Mouse (Mus musculus) spleen, postnatal 14 days (tissue): ENCODE results near the gene Socs1.
A peak's percentile ranks its signal among the peaks of the same experiment; 100 is the strongest.

Source experiments
- DNase-seq, 2 experiments: peaks; one replicate each; pipeline ENCODE4 v3.0.0; 2021 to 2022; ENCODE audit warnings: low spot score in 2 of 2

Gene Socs1

DNA sequence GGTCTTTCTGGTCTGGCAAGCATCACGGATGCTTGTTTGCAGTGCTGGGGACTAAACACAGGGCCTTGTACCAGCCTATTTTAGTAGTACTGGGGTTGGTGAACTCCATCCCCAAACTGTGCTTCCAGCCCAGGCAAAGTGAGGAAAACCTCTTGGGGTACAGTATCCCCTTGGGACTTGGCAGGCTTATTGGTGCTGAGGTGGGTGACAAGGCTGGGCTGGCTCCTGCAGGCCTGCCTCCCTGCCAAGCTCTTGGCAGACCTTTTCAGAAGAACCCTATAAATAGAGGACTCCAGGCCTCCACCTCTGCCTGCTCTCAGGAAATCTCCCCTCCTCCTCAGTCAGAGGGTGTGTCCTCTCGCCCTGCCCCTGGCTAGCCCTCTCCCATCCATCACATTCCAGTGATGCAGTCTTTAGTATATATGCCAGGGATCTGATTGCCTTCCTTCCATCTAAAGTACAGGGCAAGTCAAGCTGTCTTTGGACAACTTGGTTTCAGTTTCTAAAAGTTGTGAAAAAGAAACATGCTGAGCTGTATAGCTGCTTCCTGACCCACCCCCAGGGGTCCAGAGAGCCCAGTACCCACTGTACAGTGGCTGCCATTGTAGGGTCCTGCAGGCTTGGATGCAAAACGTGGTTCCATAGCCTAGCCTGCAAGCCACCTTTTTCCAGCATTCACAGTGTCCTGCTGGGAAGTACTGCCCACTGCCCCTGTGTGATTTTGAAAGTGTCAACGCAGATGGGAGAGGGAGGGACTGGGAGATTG, 1.6 kb upstream of the Socs1 start:
- no peak for DNase-seq

DNA sequence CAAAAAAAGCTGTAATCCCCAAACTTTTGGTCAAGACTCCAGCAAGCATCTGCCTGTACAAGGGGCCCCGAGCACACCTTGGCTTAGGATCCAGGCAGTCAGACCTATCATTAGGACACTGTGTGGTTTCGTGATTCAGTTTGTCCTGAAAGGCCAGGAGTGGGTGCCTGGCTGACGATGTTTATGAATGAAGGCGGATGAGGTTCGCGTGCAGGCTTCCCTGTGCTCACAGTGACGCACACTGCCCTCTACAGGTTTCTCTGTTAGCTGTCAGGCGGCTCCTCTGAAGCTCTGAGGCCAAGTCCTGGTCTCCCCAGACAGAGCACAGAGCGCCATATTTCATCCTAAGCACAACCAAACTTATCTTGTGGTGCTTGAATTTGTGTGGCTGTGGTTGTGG, 952 bp upstream of the Socs1 start:
- DNase-seq: peak; percentile 49 to 71

DNA sequence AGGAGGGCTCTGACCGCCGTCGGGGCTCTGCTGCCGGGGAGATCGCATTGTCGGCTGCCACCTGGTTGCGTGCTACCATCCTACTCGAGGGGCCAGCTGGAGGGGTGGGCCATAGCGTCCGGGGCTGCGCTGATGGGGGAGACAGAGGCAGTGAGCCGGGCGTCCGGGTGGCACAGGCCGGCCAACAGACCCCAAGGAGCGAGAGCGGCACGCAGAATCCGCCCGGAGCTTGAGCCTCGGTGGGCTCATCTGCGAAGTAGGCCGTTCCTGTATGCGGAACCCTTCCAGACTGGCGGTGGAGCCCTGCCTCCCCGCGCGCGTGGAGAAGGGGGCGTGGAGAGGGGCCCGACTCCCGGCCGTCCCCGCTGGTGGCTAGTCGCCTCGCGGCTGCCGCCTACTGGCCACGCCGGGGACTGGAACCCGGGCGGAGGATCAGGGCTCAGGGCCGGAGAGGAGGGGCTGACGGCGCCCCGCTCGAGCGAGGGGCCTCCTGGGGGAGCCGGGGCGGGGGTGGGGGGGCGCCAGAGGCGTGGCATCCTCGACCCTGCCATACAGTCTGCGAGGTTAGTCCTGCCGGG, 454 bp downstream of the Socs1 start:
- peak; percentile 77 to 88 for DNase-seq

DNA sequence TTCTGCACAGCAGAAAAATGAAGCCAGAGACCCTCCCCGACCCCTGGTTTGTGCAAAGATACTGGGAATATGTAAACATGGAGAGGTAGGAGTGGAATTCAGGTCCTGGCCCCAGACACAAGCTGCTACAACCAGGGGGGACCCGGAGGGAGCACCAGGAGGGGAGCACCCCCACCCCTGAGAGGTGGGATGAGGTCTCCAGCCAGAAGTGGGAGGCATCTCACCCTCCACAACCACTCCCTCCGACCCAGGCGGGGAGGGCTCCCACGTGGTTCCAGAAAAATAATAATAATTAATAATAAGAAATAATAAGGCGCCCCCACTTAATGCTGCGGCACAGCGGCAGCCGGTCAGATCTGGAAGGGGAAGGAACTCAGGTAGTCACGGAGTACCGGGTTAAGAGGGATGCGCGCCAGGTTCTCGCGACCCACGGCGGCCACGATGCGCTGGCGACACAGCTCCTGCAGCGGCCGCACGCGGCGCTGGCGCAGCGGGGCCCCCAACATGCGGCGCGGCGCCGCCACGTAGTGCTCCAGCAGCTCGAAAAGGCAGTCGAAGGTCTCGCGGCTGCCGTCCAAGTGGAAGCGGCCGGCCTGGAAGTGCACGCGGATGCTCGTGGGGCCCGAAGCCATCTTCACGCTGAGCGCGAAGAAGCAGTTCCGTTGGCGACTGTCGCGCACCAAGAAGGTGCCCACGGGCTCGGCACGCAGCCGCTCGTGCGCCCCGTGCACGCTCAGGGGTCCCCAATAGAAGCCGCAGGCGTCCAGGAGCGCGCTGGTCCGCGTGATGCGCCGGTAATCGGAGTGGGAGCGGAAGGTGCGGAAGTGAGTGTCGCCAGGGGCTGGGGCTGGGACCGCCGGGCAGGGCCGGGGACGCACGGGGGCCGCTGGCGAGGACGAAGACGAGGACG, 1.2 kb downstream of the Socs1 start:
- peak in 1 of 2 experiments; percentile 29 for DNase-seq

DNA sequence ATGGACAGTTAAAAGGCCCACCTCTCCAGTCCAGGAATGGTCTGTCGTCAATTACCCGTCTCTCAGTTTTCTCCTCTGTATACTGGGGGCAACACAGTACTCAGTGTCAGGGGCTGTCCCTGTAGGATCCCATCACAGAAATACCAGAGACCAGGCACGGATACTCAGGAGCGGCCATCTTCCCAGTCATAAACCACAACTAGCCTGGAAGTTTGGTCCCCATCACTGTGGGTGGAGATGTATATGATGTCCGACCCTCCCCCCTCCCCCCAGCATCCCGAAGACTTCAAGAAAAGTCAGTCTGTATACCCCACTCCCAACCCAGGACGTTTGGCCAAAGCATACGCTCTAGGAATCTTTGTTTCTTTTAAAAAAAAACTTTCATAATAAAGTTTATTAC, 1.9 kb downstream of the Socs1 start:
- no peak for DNase-seq

DNA sequence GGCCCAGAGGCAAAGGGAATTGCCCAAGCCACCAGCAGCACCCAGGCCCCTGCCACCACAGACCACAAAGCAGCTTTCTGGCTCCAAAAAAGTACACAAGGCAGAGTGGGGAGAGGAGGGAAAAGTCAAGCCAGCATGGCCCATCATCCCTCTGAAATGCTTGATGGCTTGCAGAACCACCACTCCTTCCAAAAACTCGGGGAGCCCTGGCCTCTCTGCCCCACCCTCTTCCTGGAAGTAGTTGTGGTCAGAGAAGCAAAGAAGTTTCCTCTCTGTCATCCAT, 2.2 kb downstream of the Socs1 start:
- DNase-seq: no peak

DNA sequence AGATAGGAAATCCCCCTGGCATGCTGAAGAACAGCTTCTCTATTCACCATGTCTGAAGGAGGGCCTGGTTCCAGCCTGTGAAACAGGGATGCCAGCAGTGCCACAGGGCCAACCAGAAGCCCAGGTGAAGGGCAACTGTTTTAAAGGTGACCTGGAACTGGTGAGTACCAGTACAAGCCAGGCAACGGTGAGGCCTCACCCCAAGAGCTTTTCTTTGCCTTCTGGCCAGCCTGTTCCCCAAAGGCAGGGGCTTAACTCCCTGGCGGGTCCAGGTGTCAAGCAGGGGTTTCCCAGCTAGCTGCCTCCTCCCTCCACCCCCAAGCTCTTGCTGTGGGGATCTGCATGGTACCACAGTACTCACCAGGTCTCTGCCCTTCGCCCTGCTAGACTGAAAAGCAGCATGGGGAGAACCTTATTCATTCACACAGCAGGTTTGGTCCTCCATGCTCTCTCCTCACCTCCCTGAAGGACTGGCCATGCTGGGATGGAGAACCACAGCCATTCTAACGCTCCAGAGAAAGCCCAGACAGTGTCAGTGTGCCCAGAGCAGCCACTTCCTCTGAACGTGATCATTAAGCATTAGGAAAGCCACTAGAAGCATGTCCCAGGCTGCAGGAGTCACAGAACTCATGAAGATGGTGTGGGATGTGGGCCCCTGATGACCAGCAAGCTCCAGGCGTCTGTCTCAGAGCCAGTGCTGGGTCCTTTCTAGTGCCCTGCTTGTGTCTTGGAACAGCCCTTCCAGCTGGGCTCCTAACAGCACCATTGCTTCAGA, 2.8 kb downstream of the Socs1 start:
- no peak for DNase-seq

DNA sequence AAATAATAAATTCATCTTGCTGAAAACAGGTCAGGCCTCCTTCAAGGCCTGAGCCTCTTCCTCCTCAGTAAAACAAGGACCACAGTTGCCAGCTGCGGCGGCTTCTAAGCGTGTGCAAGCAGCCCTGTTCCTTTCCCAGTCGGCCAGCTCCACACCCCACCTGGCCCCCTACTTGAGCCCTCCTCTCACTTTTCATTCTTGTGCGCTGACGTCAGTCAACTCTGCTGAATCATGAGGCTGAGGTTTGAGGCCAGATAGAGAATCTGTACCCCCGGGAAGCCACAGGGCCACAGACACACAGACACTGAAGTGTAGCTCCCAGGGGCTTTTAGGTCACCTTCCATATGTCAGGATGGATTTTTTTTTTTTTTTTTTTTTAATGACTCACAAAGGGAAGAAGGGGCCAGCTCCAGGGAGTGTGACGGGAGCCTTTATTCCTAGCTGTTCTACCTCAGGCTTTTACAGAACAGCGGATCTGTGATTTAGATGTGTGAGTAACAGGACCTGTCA, 3.4 kb downstream of the Socs1 start:
- no peak for DNase-seq

DNA sequence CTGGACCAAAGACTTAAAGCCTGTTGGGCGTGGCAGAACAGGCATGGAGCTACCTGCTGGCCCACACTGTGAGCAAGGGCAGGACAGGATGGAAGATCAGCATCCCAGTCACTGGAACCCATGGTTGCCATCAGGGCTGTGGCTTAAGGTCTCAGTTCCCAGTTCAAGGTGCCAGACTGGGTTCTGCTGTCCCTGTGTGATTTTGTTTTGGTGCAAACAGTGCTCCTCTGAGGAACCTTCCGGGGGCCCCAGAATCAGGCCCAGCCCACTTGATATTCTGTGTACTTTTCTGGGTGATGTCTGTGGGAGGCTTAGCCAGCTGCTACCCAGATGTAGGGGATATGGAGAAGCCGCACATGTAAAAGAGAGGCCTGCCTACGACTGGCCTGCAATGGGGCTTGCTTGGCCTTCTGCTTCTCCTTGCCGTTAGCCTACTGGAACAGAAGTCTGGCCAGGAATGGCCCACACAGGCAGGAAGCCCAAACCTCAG, 4.7 kb downstream of the Socs1 start:
- no peak for DNase-seq

DNA sequence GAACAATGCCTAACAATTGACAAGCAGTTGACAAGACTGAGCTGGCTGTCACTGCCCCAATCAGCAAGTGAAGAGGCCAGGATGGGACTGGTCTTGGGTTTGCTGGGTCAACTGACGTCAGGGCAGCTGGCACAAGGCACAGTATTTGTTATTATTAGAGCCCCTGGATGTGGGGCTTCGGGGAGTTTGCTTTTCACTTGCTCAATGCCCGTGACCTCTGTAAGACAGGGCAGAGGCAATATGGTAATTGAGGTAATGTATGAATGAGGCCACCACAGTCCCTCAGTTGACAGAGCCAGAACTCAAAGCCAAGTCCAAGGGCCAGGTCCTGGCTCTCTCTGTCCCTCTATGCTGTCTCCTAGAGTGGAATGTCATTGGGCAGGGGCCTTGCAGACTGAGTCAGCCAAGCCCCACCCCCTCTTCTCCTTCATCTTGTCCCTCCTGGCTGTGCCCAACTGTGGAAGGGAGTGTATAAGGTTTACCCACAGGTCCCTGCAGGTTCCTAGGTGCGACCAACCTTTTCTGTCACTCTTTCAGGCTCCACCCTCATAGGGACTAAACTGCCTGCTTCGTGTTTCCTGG, 7.7 kb downstream of the Socs1 start:
- no peak for DNase-seq

DNA sequence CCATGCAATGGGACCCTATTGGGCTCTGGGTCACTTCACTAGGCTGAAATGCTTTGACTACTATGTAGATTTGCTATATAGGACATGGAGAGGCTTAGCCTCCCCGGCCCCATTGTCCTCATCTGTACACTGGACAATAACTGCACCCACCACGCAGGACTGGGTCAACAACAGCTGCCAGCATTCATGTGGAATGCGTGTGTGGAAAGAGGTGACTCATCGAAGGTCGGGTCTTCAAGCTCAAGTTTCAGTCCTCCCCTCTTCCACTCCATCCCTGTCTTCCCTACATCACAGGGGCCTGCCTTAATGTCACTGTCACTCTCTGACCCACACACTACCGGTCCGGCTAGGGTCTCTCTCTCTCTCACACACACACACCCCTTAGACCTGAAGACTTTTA, 9.0 kb downstream of the Socs1 start:
- no peak for DNase-seq

DNA sequence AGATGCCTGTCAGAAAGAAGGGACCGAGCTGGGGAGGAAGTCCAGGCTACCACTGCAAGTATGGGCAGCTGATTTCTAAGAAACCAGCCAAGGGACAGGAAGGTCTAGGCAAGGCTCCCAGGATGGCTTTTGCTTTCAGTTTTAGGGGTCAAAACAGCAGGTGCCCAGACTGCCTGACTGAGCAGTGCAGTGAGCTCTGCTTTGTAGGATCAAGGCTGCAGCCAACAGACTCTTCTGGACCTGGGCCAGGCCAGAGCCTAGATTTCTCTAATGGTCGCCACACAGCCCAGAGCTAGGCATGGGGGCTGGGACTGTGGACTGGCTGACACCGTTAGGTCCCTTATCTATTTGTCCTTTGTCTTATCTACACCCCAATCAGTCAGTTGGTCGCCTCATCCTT, 10.6 kb downstream of the Socs1 start:
- no peak for DNase-seq

DNA sequence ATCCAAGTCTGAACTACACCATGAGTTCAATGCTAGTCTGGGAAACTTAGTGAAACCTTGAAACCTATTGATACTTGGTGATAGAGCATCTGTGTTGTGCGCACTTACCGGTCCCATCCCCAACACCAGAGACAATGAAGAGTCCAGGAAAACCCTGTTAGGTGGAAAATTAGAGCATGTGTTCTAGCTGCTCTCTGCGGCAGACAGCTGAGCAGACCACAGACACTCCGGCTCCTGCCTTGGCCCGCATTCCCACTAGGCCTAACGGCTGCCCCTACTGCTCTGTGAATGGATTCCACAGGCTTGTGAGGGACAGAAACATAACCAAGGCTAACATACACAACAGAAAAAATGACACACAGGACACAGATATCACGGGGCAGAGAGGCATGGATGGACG, 11.8 kb downstream of the Socs1 start:
- DNase-seq: no peak

DNA sequence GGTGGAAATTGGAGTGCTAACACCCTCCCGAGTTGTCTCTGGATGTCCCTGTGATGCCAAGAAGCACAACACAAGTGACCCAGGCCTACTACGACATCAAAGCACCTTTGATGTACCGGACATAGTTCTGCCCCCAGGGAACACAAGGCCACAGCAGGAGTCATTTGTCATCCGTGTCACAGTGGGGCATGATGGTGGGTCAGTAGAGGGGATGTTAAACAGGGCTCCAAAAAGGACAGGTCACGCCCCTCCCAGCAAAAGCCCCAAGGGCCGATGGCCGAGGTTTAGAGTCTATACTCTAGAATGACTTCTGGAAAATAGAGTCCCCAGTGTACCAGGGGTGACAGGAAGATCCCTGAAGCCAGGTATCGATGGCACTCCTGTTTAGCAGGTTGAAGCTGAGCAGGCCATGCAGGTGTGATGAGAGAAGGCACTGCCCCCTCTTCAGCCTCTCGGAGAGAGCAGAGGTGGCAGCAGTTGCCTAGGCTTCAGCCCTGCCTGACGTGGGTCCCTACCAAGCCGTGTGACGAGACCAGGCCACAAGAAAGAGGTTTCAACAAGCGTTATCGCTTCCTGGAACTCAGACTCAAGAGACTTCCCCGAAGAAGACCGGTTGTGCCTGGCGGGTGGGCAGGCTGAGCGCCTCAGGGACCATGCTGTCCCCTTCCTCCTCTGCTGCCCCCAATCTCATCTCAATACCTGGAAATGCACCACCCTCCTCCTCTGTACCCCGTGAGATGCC, 13.4 kb downstream of the Socs1 start:
- peak in 1 of 2 experiments; percentile 18 for DNase-seq

DNA sequence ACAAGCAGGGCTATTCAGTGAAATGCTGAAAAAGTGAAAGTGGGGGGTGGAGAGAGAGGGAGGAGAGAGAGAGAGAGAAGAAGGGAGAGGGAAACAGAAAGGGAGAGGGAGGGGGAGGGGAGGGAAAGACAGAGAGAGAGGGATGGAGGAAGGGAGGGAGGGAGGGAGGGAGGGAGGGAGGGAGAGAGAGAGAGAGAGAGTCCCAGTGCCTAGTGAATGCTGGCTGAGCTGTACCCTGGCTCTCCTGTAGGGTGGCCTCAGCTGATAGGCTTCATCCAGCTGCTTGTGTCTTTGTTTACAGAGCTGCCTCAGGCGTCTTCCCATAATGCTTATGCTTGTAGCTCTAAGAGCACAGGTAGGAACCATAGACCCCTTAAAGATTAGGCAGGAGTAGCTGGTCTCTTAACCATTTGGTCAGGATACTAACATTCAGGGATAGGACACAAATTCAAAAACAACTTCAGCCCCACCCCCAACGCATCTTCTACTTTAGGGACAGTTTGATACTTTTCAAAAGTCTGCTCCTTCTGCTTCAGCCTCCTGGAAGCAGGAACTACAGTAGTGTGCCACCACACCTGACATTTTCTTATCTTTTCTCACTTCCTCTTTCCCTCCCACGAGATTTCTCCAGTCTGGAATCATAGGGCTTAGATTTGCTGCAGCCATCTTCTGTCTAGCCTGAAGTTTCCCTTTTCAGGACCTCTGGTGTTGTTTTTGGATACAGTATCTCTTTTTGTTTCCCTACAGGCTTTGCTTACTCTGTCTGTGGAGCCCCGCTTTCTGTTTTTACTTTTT, 14.6 kb downstream of the Socs1 start:
- no peak for DNase-seq

DNA sequence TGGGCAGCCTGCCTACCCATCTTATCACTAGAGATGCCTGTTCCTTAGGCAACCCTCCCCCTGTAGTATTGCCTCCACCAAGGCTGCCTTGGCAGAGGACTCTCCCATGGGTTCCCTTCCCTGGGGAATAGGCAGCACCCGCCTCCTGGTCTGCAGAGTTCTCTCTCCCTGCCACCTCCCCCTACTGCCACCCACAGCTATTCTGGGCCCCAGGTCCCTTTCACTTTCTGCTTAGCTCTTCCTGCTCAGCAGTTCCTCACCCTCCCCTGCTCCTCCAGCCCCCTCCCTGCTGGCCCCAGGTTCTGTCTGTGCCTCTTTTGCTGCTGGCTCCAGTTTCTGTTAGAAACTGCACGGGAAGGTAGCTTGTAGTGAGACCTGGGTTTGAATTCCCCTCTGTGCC, 15.7 kb downstream of the Socs1 start:
- peak in 1 of 2 experiments; percentile 26 for DNase-seq

DNA sequence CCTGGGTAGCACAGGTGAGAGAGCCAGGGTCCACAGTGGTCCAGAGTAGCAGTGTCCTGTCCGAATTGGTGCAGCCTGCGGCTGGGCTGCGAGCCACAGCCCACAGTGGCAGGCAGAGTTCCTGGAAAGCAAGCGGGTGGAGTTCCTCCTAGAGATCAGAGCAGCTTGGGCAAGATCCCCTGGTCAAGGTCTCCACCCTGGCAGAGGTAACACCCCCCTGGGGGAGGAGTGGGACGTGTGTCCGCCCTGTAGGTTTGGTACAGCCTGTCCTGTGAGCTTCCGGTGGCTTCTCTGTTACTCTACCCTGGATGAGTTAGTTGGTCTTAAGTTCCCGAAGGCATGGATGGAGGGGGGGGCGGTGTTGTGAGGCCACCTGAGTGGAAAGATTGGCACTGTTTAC, 16.5 kb downstream of the Socs1 start:
- no peak for DNase-seq

DNA sequence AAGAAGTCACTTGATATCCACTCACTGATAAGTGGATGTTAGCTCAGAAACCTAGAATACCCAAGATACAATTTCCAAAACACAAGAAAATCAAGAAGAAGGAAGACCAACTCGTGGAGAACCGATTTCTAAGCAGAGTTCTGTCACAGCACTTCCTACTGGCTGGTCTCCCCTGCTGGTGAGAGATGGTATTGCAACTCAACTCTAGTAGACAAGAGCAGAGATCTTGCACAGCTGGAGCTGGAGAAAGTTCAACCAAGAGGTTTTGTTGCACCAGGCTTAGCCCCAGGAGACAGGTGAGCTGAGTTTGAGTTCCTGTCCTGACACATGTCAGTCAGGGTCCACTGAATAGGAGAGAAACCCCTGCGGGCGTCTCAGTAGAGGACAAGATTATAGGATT, 18.2 kb downstream of the Socs1 start:
- peak; percentile 29 to 74 for DNase-seq

DNA sequence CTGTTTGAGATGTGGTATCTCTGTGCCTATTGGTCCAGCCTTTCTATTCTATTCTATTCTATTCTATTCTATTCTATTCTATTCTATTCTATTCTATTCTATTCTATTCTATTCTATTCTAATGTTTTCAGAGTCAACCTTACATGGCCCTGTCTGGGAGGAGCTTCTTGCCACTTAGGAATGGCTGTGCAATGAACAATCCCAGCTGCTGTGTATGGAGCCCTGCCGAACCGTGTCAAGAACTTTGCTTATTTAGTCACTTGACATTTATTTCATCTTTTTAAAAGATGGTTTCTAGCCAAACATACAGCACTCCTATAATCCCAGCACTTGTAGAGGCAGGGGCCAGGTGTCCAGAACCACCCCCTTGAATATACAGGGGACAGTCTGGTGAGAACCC, 21.0 kb downstream of the Socs1 start:
- no peak for DNase-seq
